In the genomic region with DNA sequence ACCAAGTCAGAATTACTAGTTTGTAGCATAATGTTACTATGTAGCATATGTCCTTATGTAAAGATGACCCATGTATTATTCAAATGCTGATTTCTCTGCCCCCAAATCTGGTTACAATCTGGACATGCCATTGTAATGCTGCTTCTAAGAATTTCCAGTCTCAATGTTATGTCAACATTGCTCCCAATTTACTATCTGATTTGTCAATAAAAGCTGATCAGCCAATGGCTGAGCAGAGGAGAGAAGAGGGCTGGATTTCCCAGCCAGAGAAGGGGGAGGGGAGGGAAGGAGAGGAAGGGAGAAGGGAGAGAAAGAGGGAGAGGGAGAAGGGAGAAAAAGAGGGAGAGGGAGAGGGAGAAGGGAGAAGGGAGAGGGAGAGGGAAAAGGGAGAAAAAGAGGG, we compare ENCODE assay signal across 17 mouse cellular contexts.
"Had no signal": no experiment of that assay in that cellular context is flagged by ENCODE, and none has a peak within 500 bp of the region (broad histone marks: within the 10 kb centered on the region; RNA-seq: fewer than 3 reads in every experiment).

No protein-coding gene starts in this region.

- H3K27me3 ChIP-seq: heart, embryonic 13.5 days; heart, embryonic 15.5 days; hindbrain, embryonic 13.5 days; hindbrain, embryonic 15.5 days; kidney, embryonic 15.5 days; limb, embryonic 13.5 days had no signal

- H3K4me3 ChIP-seq: heart, adult 2 months; heart, embryonic 13.5 days; heart, embryonic 15.5 days; hindbrain, embryonic 13.5 days; hindbrain, embryonic 15.5 days; kidney, embryonic 15.5 days; limb, embryonic 13.5 days had no signal

- H3K9me3 ChIP-seq: heart, embryonic 13.5 days; heart, embryonic 15.5 days; hindbrain, embryonic 13.5 days; hindbrain, embryonic 15.5 days; kidney, embryonic 15.5 days; limb, embryonic 13.5 days had no signal

- H3K4me2 ChIP-seq: heart, embryonic 11.5 days; heart, embryonic 13.5 days; heart, embryonic 15.5 days; hindbrain, embryonic 13.5 days; hindbrain, embryonic 15.5 days; kidney, embryonic 15.5 days; limb, embryonic 13.5 days had no signal

- H3K27ac ChIP-seq: heart, adult 2 months; heart, embryonic 13.5 days; heart, embryonic 15.5 days; hindbrain, embryonic 13.5 days; hindbrain, embryonic 15.5 days; hindbrain, postnatal 0 days; kidney, embryonic 15.5 days; kidney, postnatal 0 days; limb, embryonic 13.5 days had no signal

- DNase-seq: gastrocnemius, postnatal 14 days; gastrocnemius, postnatal 36 days; heart, adult 11 months; heart, adult 2 months; kidney, adult 11 months; layer of hippocampus, adult 9-11 months; layer of hippocampus, postnatal 36 days; left cerebral cortex, postnatal 4 days had no signal

- H3K9ac ChIP-seq: heart, embryonic 13.5 days; heart, embryonic 15.5 days; hindbrain, embryonic 13.5 days; hindbrain, embryonic 15.5 days; kidney, embryonic 15.5 days; limb, embryonic 13.5 days had no signal

- H3K4me1 ChIP-seq: heart, embryonic 13.5 days; heart, embryonic 15.5 days; hindbrain, embryonic 13.5 days; hindbrain, embryonic 15.5 days; kidney, embryonic 15.5 days; limb, embryonic 13.5 days had no signal
